Mouse (Mus musculus): ENCODE results near the gene Hspa4. TPM values are rescaled to one million over a fixed set of nuclear protein-coding genes. Genes with fewer than 3 reads are reported as not detected.

Gene Hspa4
- polyA plus RNA-seq, 1 experiment, result 16.7 TPM

- peaks cover 9% of the 10 kb centered on the region for H3K9me3 ChIP-seq
- TF ChIP-seq GATA1 (IDR thresholded peaks at IDR 0.05; ENCODE audit: borderline replicate concordance, low read length) (no peak), FLI1 (IDR thresholded peaks at IDR 0.05; ENCODE audit: low read length) (no peak)
- H3K36me3 ChIP-seq (replicated peaks; ENCODE audit: low read length), result no peaks in the 10 kb centered on the region
- H3K27me3 ChIP-seq (replicated peaks), result peaks cover 12% of the 10 kb centered on the region
- peaks cover 4% of the 10 kb centered on the region; the same call in 1 of the 2 replicates for H3K4me1 ChIP-seq
- no peak overlapping the region for H3K4me3 ChIP-seq (replicated peaks)
Observed at GRCm38 (mm10) chr11:53229011-53229410, 71.2 kb downstream of the Hspa4 start.

DNA sequence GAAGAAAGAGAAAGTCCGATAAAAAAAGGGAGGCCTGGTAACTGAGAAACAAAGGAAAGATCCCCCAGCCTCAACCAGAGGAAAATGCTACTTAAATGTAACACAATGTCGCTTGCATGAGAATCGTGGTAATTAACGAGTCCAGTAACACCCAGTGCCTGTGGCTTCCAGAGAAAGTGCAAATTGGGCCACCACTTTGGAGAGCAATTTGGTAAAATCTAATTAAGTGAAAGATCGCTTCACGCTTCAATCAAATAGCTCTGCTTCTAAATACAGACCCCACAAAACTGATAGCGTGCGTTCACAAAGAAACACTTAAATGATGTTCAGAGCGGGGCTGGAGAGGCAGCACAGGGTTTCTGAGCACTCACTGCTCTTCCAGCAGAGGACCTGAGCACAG lies 89.4 kb downstream of the Hspa4 start:
- Histone ChIP-seq H3K36me3 (replicated peaks; ENCODE audit: low read length) (no peaks in the 10 kb centered on the region), H3K9me3 (no peaks in the 10 kb centered on the region), H3K4me1 (no peaks in the 10 kb centered on the region), H3K4me3 (replicated peaks) (no peak overlapping the region), H3K27me3 (replicated peaks) (peaks cover 3% of the 10 kb centered on the region)
- no peak for TF ChIP-seq GATA1 (IDR thresholded peaks at IDR 0.05; ENCODE audit: borderline replicate concordance, low read length)
- TF ChIP-seq FLI1 (IDR thresholded peaks at IDR 0.05; ENCODE audit: low read length), result no peak

Other genes starting within 250 kb of the Hspa4 start
- 1.5 and 1.9 TPM in 2 replicates for gene Zcchc10, start 24.2 kb upstream of the Hspa4 start, polyA plus RNA-seq (2012; ENCODE audit: insufficient read depth, low replicate concordance)
- 1.2 and 2.3 TPM in 2 replicates for gene Aff4, start 50.4 kb upstream of the Hspa4 start, polyA plus RNA-seq (2012; ENCODE audit: insufficient read depth, low replicate concordance)
- gene Leap2, start 122.7 kb upstream of the Hspa4 start, polyA plus RNA-seq (2012; ENCODE audit: insufficient read depth, low replicate concordance), result not detected in 2 replicates
- gene Uqcrq, start 130.4 kb upstream of the Hspa4 start, polyA plus RNA-seq (2012; ENCODE audit: insufficient read depth, low replicate concordance), result 84.7 and 161 TPM in 2 replicates
- gene Gdf9, start 130.6 kb upstream of the Hspa4 start, polyA plus RNA-seq (2012; ENCODE audit: insufficient read depth, low replicate concordance), result 0.77 TPM in 1 of 2 replicates, not detected in the other
- gene Gm10447, start 156.7 kb upstream of the Hspa4 start, polyA plus RNA-seq (2012; ENCODE audit: insufficient read depth, low replicate concordance), result not detected in 2 replicates
- 0.07 TPM in 1 of 2 replicates, not detected in the other for gene Shroom1, start 156.7 kb upstream of the Hspa4 start, polyA plus RNA-seq (2012; ENCODE audit: insufficient read depth, low replicate concordance)
- not detected in 2 replicates for gene Gm9837, start 170.0 kb upstream of the Hspa4 start, polyA plus RNA-seq (2012; ENCODE audit: insufficient read depth, low replicate concordance)
- not detected in 2 replicates for gene Gm9945, start 179.7 kb upstream of the Hspa4 start, polyA plus RNA-seq (2012; ENCODE audit: insufficient read depth, low replicate concordance)
- not detected in 2 replicates for gene Sowaha, start 179.8 kb upstream of the Hspa4 start, polyA plus RNA-seq (2012; ENCODE audit: insufficient read depth, low replicate concordance)
- gene Sept8, start 218.8 kb upstream of the Hspa4 start, polyA plus RNA-seq (2012; ENCODE audit: insufficient read depth, low replicate concordance), result 13.7 and 26.6 TPM in 2 replicates

All from megakaryocyte, embryonic 14.5 days (primary cell).